Mouse (Mus musculus) liver, embryonic 13.5 days (tissue): ENCODE measurements around the gene Ttyh1. TPM values are rescaled to one million over a fixed set of nuclear protein-coding genes. Genes with fewer than 3 reads are reported as not detected.
"Not testable (repeated sequence)": the region's sequence is repeated elsewhere in the genome, so short reads cannot be mapped to it uniquely, and the experiment has no call there.

ENCODE experiments used
- ATAC-seq: fragments of 200-750 bp; cut with Nextera tagmentation; 2 replicates; pipeline ENCODE4 v1.8.0; 2017; ENCODE audit warnings: low read depth, mild to moderate bottlenecking, moderate number of reproducible peaks, moderate library complexity
- DNase-seq: peaks from one replicate; pipeline ENCODE4 v3.0.0; 2022
- H3K27ac ChIP-seq: fragments of 300-500 bp; sonication (generic); 2 replicates; pipeline ENCODE4 v1.5.1; 2015; ENCODE audit warnings: moderate library complexity, mild to moderate bottlenecking, inconsistent platforms
- H3K27me3 ChIP-seq: fragments of 300-500 bp; sonication (generic); 2 replicates; pipeline ENCODE4 v1.6.1; 2015; ENCODE audit warnings: mild to moderate bottlenecking, inconsistent platforms
- H3K36me3 ChIP-seq: fragments of 300-500 bp; sonication (generic); 2 replicates; pipeline ENCODE4 v1.6.1; 2015; ENCODE audit warnings: mild to moderate bottlenecking, inconsistent platforms
- H3K4me1 ChIP-seq: fragments of 300-500 bp; sonication (generic); replicated peaks from 2 replicates; pipeline ENCODE4 v1.6.1; 2015; ENCODE audit warnings: inconsistent platforms
- H3K4me2 ChIP-seq: fragments of 300-500 bp; sonication (generic); 2 replicates; pipeline ENCODE4 v1.6.1; 2015; ENCODE audit warnings: inconsistent platforms, mild to moderate bottlenecking, moderate library complexity
- H3K4me3 ChIP-seq: fragments of 300-500 bp; sonication (generic); replicated peaks from 2 replicates; pipeline ENCODE4 v1.5.1; 2015; ENCODE audit warnings: mild to moderate bottlenecking, inconsistent platforms
- H3K9ac ChIP-seq: fragments of 300-500 bp; sonication (generic); 2 replicates; pipeline ENCODE4 v1.6.1; 2015; ENCODE audit warnings: mild to moderate bottlenecking, inconsistent platforms
- H3K9me3 ChIP-seq: fragments of 300-500 bp; sonication (generic); replicated peaks from 2 replicates; pipeline ENCODE4 v1.6.1; 2016; ENCODE audit warnings: inconsistent platforms
- WGBS: fragments of 180-500 bp; shearing (Covaris S2); methylation state at CpG from one replicate; pipeline ENCODE4 v1.1.7; 2015; ENCODE audit not compliant: insufficient replicate concordance; 5-methylcytosine and 5-hydroxymethylcytosine counted together
- polyA plus RNA-seq: library from polyadenylated mRNA; unstranded; fragments of >200 nt; fragmentation: Nextera tagmentation; extraction: Ambion mirVana; gene quantifications from 2 replicates; pipeline ENCODE4 v1.2.1, GENCODE M21; 2015

The Ttyh1 gene
- polyA plus RNA-seq, 1 experiment from 2014 or later, result 0.52 TPM

GRCm38 (mm10) chr7:4154976-4155375 is 35.8 kb downstream of the Ttyh1 start:
- H3K4me2 ChIP-seq, result no peak overlapping the region
- 64% methylated on average over 4 of the region's 4 CpGs for WGBS
- H3K4me1 ChIP-seq, result peaks cover 22% of the 10 kb centered on the region

GRCm38 (mm10) chr7:4161596-4161995 is 42.4 kb downstream of the Ttyh1 start:
- H3K27me3 ChIP-seq, H3K27ac ChIP-seq, H3K4me2 ChIP-seq, H3K4me3 ChIP-seq, H3K9me3 ChIP-seq, DNase-seq, H3K36me3 ChIP-seq, H3K9ac ChIP-seq, ATAC-seq: not testable (repeated sequence)
- 80% methylated on average over 4 of the region's 4 CpGs for WGBS
- peaks cover 24% of the 10 kb centered on the region for H3K4me1 ChIP-seq

More at GRCm38 (mm10) chr7:4154976-4155375, 35.8 kb downstream of the Ttyh1 start:
- peaks cover 12% of the 10 kb centered on the region for H3K27me3 ChIP-seq
- no peak for ATAC-seq
- H3K4me3 ChIP-seq, result no peak overlapping the region
- DNase-seq, result no peak
- no peaks in the 10 kb centered on the region for H3K9me3 ChIP-seq
- no peaks in the 10 kb centered on the region for H3K36me3 ChIP-seq
- no peak overlapping the region for H3K9ac ChIP-seq
- H3K27ac ChIP-seq, result no peak overlapping the region

GRCm38 (mm10) chr7:4163571-4164072 is 44.4 kb downstream of the Ttyh1 start:
- DNase-seq (no peak), ATAC-seq (peak; percentile 62)
- peaks cover 24% of the 10 kb centered on the region for H3K4me1 ChIP-seq
- WGBS, result under 1% methylated on average over 11 of the region's 11 CpGs
- H3K4me2 ChIP-seq, result peak overlapping the region; percentile 67
- H3K27me3 ChIP-seq, result no peaks in the 10 kb centered on the region
- no peaks in the 10 kb centered on the region for H3K36me3 ChIP-seq
- H3K27ac ChIP-seq, result no peak overlapping the region
- peak overlapping the region; percentile 59 for H3K9ac ChIP-seq
- no peaks in the 10 kb centered on the region for H3K9me3 ChIP-seq
- peak overlapping the region; percentile 54 for H3K4me3 ChIP-seq

- H3K4me2 ChIP-seq, result peak within 1 kb of the TSS; percentile 67
- H3K36me3 ChIP-seq, result no peaks in the 10 kb centered on the region
- WGBS, result 2% methylated on average over 19 of the region's 20 CpGs
- peak within 1 kb of the TSS; percentile 54 for H3K4me3 ChIP-seq
- ATAC-seq (peak; percentile 66), DNase-seq (no peak)
- H3K27me3 ChIP-seq, result no peaks in the 10 kb centered on the region
- H3K4me1 ChIP-seq, result peaks cover 24% of the 10 kb centered on the region
- H3K9ac ChIP-seq, result peak within 1 kb of the TSS; percentile 59
- no peaks in the 10 kb centered on the region for H3K9me3 ChIP-seq
- peak within 1 kb of the TSS; percentile 39 for H3K27ac ChIP-seq
These were observed 45.1 kb downstream of the Ttyh1 start, which contains the start of gene Cdc42ep5 for GRCm38 (mm10) chr7:4164090-4164910. Gene Cdc42ep5 (minus strand): TSS chr7:4164860.

GRCm38 (mm10) chr7:4165286-4165685 is 46.1 kb downstream of the Ttyh1 start:
- DNase-seq (no peak), ATAC-seq (peak; percentile 16; the same call in 1 of the 2 replicates)
- peak overlapping the region; percentile 67; the same call in 1 of the 2 replicates for H3K4me2 ChIP-seq
- WGBS, result 31% methylated on average over 3 of the region's 3 CpGs
- no peak overlapping the region for H3K4me3 ChIP-seq
- H3K9ac ChIP-seq, result no peak overlapping the region
- no peaks in the 10 kb centered on the region for H3K27me3 ChIP-seq
- no peaks in the 10 kb centered on the region for H3K36me3 ChIP-seq
- no peak overlapping the region for H3K27ac ChIP-seq
- H3K9me3 ChIP-seq, result no peaks in the 10 kb centered on the region
- H3K4me1 ChIP-seq, result peaks cover 24% of the 10 kb centered on the region

- H3K4me1 ChIP-seq, result peaks cover 24% of the 10 kb centered on the region
- no peak overlapping the region for H3K27ac ChIP-seq
- H3K4me3 ChIP-seq, result no peak overlapping the region
- no peaks in the 10 kb centered on the region for H3K9me3 ChIP-seq
- DNase-seq (no peak), ATAC-seq (no peak)
- no peaks in the 10 kb centered on the region for H3K36me3 ChIP-seq
- no peak overlapping the region for H3K9ac ChIP-seq
- H3K4me2 ChIP-seq, result no peak overlapping the region
- H3K27me3 ChIP-seq, result no peaks in the 10 kb centered on the region
These were observed 47.9 kb downstream of the Ttyh1 start for GRCm38 (mm10) chr7:4167098-4167497.

GRCm38 (mm10) chr7:4170193-4170938 is 51.2 kb downstream of the Ttyh1 start:
- no peak overlapping the region for H3K27ac ChIP-seq
- no peak for DNase-seq
- no peaks in the 10 kb centered on the region for H3K9me3 ChIP-seq
- H3K27me3 ChIP-seq, result no peaks in the 10 kb centered on the region
- no peak overlapping the region for H3K9ac ChIP-seq
- H3K36me3 ChIP-seq, result no peaks in the 10 kb centered on the region
- no peak overlapping the region for H3K4me2 ChIP-seq
- H3K4me3 ChIP-seq, result no peak overlapping the region
- no peak for ATAC-seq
- WGBS, result 52% methylated on average over 6 of the region's 6 CpGs
- 0 out of 2 replicates have a peak, but pooled peaks cover 1% of the 10 kb centered on the region for H3K4me1 ChIP-seq

- H3K4me3 ChIP-seq, result no peak overlapping the region
- no peak overlapping the region for H3K27ac ChIP-seq
- no peak overlapping the region for H3K9ac ChIP-seq
- 24% methylated on average over 3 of the region's 3 CpGs for WGBS
- no peaks in the 10 kb centered on the region for H3K4me1 ChIP-seq
- H3K9me3 ChIP-seq, result no peaks in the 10 kb centered on the region
- no peaks in the 10 kb centered on the region for H3K27me3 ChIP-seq
- no peaks in the 10 kb centered on the region for H3K36me3 ChIP-seq
- no peak overlapping the region for H3K4me2 ChIP-seq
- no peak for ATAC-seq
- DNase-seq, result no peak
These were observed 59.2 kb downstream of the Ttyh1 start for GRCm38 (mm10) chr7:4178438-4178837.

Other genes starting within 250 kb of the Ttyh1 start
- 0.16 and 0.23 TPM in 2 replicates for gene Gm14548, start 221.3 kb upstream of the Ttyh1 start, polyA plus RNA-seq
- gene Lilra6, start 203.9 kb upstream of the Ttyh1 start, polyA plus RNA-seq, result 0.09 and 0.21 TPM in 2 replicates
- gene Lair1, start 56.2 kb upstream of the Ttyh1 start, polyA plus RNA-seq, result 1.4 and 1.8 TPM in 2 replicates
- 16.3 and 22.9 TPM in 2 replicates for gene Leng8, start 17.6 kb downstream of the Ttyh1 start, polyA plus RNA-seq
- gene Leng9, start 31.0 kb downstream of the Ttyh1 start, polyA plus RNA-seq, result 0.83 and 0.88 TPM in 2 replicates
- gene Cdc42ep5, start 45.5 kb downstream of the Ttyh1 start, polyA plus RNA-seq, result 8.0 and 8.5 TPM in 2 replicates
- 0.20 and 0.43 TPM in 2 replicates for gene Lilra5, start 118.3 kb downstream of the Ttyh1 start, polyA plus RNA-seq
- gene Ncr1, start 218.3 kb downstream of the Ttyh1 start, polyA plus RNA-seq, result not detected in 2 replicates